Mouse (Mus musculus) layer of hippocampus, adult 2 months (tissue): Measurements from ENCODE around the gene Smim6. TPM values are rescaled to one million over a fixed set of nuclear protein-coding genes. Genes with fewer than 3 reads are reported as not detected.
A peak's percentile ranks its signal among the peaks of the same experiment; 100 is the strongest.

ENCODE experiments used
- DNase-seq, 2 experiments: peaks; one replicate each; pipeline ENCODE4 v3.0.0; 2022; ENCODE audit warnings: low spot score in 2 of 2
- H3K27ac ChIP-seq: fragments of 200-600 bp; 2 replicates; pipeline ENCODE4 v1.8.1; 2022
- H3K4me3 ChIP-seq: fragments of 200-600 bp; 2 replicates; pipeline ENCODE4 v1.8.1; 2022; ENCODE audit warnings: mild to moderate bottlenecking
- CTCF ChIP-seq: fragments of 200-600 bp; conservative IDR thresholded peaks from 2 replicates; pipeline ENCODE4 v1.8.1; 2022; ENCODE audit warnings: antibody characterized with exemption, mild to moderate bottlenecking, moderate library complexity
- long read RNA-seq, 2 experiments: library from polyadenylated mRNA; stranded (forward); transcript quantifications; one replicate each; pipeline ENCODE4 v2.0.0; 2021; ENCODE audit warnings: borderline mapping rate in 2 of 2
- total RNA-seq, 2 experiments: library from RNA; stranded (reverse); gene quantifications; 2 replicates each; pipeline ENCODE4 v1.2.3; 2021

Smim6 gene
- total RNA-seq, result not detected
- long read RNA-seq, experiment 1, result 0 reads
- long read RNA-seq, experiment 2, result 0 reads

DNA sequence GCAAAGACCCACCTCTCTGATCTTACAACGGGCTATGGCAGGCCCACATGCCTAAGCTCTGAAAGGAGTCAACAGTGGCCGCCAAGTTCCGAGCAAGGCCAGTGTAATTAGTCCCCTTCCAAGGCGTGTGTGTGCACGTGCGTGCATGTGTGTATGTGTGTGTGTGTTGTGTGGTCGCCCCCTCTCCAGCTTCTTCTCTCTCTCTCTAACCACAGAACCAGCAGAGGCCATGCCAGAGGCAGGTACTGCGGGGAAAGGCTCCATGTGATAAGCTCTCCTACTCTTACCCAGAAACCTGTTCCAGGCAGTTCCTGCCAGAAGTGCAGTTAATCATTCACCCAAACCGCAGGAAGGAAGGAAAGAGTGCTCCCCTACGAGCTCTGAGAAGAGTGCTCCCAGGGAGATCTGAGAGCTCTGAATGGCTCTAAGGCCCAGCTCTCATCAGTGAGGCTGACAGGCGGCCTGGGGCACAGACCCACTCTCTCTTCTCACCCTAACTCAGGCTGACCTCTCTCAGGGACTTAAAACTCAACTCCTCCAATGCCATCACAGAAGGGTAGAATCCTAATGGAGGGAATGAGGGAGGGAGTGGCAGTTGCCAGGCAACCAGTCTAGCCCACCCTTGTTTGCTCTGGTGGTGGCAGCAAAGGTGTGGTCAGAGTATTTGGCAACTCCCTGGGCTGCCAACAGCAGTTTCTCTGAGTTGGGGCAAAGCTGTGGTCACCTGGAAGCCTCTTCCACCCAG lies at the start of gene Smim6:
Gene Smim6 (plus strand): TSS at position 386 of the 745 bp plus-strand sequence.
- no peak for TF ChIP-seq CTCF
- DNase-seq, result no peak
- Histone ChIP-seq H3K27ac (peak within 1 kb of the TSS; percentile 46; the same call in 1 of the 2 replicates), H3K4me3 (no peak within 1 kb of the TSS)

DNA sequence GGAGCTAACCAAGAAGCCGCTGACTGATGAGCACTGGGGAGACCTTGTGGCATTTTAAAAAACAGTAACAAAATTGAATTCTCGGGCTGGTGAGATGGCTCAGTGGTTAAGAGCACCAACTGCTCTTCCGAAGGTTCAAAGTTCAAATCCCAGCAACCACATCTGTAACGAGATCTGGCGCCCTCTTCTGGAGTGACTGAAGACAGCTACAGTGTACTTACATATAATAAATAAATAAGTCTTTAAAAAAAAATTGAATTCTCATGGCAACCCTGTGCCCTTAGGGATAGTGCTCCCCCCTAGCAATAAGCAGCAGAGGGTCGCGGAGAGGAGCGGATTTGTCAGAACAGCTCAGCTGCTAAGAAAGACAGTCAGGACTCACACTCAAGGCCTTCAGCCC lies 47.9 kb upstream of the Smim6 start:
- Histone ChIP-seq H3K27ac (no peak overlapping the region), H3K4me3 (no peak overlapping the region)
- no peak for DNase-seq
- TF ChIP-seq CTCF, result peak; percentile 52

DNA sequence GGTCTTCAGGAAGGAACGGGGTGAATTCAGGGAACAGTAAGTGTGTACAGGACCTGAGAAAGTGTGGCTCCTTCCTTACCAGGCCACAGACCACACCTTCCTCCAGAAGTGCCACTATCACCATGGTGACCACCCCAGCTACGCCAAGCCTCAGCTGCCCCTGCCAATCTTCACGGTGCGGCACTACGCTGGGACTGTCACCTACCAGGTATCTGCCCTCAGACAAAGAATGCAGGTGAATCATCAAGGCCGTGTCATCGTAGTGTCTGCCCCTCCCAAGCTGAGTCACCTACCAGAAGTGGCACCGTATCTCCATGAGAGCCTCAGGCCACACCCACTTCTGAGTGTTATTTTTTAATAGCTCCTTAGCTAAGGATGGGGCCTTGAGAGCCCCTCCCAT lies 42.4 kb upstream of the Smim6 start:
- TF ChIP-seq CTCF, result no peak
- H3K4me3 ChIP-seq, result no peak overlapping the region
- no peak overlapping the region for H3K27ac ChIP-seq
- DNase-seq, result no peak

- TF ChIP-seq CTCF, result no peak
- Histone ChIP-seq H3K4me3 (no peak overlapping the region), H3K27ac (no peak overlapping the region)
- DNase-seq, result no peak
Measured at GRCm38 (mm10) chr11:115872437-115872836, 39.4 kb upstream of the Smim6 start.

GRCm38 (mm10) chr11:115875935-115876334 lies 35.9 kb upstream of the Smim6 start:
- TF ChIP-seq CTCF, result no peak
- H3K4me3 ChIP-seq, result no peak overlapping the region
- no peak overlapping the region for H3K27ac ChIP-seq
- no peak for DNase-seq

DNA sequence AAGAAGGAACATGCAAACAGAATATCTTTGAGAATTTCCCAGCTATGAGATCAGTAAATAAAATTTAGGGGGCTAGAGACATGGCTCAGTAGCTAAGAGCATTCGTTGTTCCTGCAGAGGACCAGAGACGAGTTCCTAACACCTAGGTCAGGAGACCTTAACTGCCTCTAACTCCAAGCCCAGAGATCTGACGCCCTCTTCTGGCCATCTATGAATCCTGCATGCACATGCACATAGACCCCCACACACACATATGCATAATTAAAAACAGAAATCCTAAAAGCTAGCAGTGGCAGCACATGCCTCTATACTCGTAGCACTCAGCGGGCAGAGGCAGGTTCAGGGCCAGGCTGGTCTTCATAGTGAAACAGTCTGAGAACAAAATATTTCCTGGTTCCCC lies 35.4 kb upstream of the Smim6 start:
- TF ChIP-seq CTCF, result peak; percentile 30
- no peak for DNase-seq
- no peak overlapping the region for H3K27ac ChIP-seq
- no peak overlapping the region for H3K4me3 ChIP-seq

DNA sequence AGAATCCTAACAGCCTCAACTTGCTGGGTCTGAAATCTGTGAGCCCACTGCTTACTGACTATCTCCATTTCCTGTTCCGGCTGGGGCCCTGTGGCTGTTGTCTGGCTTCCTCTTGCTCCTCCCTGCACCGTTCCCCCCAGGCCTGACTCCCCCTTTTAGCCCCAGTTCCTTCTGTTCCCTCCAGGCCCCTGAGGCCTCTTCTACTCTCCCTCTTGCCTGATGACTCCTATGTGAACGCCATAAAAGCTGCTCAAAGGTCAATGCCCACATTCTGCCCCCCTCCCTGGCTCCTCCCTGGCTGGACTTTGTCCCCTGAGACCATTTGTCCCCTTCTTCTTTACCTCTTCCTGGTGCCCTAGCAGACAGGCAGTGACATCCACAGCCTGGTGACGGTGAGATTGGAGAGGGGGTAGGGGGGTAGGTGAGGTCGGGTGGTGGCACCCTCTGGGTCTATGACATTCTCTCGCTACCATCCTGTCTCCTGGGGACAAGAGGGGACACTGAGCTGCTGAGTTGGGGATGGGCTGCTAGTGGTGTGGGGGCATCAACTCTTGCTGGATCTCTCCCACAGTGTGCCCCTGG lies 34.6 kb upstream of the Smim6 start:
- H3K4me3 ChIP-seq, result no peak overlapping the region

GRCm38 (mm10) chr11:115878071-115878470 lies 33.7 kb upstream of the Smim6 start:
- Histone ChIP-seq H3K4me3 (no peak overlapping the region), H3K27ac (no peak overlapping the region)
- DNase-seq, result no peak
- no peak for TF ChIP-seq CTCF

More for the DNA sequence above, 34.6 kb upstream of the Smim6 start:
- no peak for TF ChIP-seq CTCF
- no peak for DNase-seq
- no peak overlapping the region for H3K27ac ChIP-seq

DNA sequence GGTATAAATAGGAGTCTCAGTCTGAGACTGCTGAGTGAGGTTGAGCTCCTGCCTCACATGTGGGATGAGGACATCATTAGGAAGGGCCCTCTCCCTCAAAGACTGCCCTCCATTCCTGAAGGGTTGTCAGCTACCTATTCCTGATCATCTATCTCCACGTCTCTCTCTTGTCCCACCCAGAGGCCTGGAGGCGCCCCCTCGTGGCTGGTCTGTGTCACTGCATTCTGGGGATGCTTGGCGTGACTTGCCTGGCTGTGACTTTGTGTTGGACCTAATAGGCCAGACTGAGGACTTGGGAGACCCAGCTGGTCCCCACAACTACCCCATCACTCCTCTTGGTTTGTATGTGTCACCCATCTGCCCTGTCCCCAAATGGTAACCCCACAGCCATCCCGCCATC lies 30.8 kb upstream of the Smim6 start:
- DNase-seq, result no peak
- Histone ChIP-seq H3K4me3 (no peak overlapping the region), H3K27ac (no peak overlapping the region)
- TF ChIP-seq CTCF, result peak; percentile 83

DNA sequence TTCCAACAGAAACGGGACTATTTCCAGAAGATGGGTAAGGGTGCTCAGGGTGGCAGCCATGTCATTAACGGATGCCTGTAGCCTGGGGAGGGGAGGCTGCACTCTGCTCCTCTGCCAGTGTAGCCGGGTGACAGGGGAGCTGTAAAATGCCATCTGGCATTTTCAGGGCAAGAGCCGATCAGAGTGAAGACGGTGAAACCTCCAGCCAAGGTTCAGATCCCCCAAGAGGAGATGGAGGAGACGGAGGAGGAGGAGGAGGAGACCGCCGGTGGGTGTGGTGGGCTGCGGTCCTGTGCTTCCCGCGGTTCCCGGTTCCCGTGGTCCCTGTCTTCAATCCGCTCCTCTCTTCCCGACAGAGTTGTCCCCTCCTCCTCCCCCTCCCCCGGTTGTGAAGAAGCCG lies 28.6 kb upstream of the Smim6 start:
- no peak for TF ChIP-seq CTCF

DNA sequence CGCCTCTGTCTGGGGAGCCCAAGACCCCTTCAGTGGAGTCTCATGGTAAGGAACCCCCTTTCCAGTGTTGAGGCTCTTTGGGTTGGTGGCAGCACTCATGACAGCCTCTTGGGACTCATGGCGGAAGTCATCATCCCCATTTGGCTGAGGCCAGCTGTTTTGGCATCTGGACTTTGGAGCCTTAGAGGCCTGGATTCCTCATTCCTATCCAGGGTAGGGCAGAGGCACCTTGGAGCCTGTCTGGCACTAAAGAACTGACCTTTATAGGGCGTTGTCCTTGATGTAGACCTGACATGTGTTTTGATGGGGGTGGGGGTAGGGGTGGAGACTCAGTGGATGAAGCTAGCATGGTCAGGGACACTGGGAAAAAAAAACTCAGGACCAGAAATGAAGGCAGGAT lies 27.5 kb upstream of the Smim6 start:
- DNase-seq, result no peak
- H3K4me3 ChIP-seq, result no peak overlapping the region
- H3K27ac ChIP-seq, result no peak overlapping the region
- TF ChIP-seq CTCF, result no peak

More for the DNA sequence above, 28.6 kb upstream of the Smim6 start:
- Histone ChIP-seq H3K27ac (no peak overlapping the region), H3K4me3 (no peak overlapping the region)
- no peak for DNase-seq

- TF ChIP-seq CTCF, result no peak
- Histone ChIP-seq H3K4me3 (no peak overlapping the region), H3K27ac (no peak overlapping the region)
- DNase-seq, result no peak
Measured at GRCm38 (mm10) chr11:115885281-115885680, 26.5 kb upstream of the Smim6 start.

DNA sequence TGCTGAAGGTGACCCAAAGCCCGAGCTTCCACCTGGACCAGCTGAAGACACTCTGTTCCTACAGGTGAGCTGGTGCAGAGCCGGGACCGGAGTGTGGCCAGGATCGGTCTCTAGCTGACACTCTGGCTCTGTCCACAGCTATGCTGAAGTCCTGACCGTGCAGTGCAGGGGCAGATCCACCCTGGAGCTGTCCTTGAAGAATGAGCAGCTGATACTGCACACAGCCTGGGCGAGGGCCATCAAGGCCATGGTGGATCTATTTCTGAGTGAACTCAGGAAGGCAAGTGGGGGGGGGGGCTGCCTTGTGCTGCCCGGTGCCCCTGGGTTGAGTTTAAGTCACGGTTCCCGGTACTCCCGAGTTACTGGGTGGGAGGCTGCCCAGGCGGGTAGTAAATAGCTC lies 25.4 kb upstream of the Smim6 start:
- DNase-seq, result no peak
- Histone ChIP-seq H3K4me3 (no peak overlapping the region), H3K27ac (no peak overlapping the region)
- no peak for TF ChIP-seq CTCF

DNA sequence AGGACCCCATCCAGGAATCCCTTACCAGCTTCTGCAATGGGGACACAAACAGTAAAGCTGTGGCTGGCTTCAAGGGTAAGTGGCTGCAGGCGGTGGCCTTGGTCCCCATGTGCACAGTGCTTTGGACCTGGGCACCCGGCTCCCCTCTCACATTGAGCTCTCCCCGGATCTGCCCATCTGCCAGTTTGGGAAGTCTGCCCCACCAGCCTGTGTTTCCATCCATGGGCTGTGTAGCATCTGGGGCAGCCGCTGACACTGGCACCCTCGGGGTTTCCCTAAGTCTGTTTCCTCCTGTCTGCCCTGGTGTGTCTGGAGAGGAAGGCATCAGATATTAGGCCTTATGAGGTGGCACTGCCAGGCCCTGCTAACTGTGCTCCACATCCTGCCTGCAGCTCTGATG lies 23.8 kb upstream of the Smim6 start:
- H3K27ac ChIP-seq, result no peak overlapping the region
- no peak for TF ChIP-seq CTCF
- no peak for DNase-seq
- H3K4me3 ChIP-seq, result no peak overlapping the region
